8 mouse cellular contexts compared by ENCODE assay signal in genomic region chr5:23893864-23894771, GRCm38 (mm10). TPM values are rescaled to one million over a fixed set of nuclear protein-coding genes. Genes with fewer than 3 reads are reported as not detected.
DNase-seq lines count a peak whose midpoint lies in the region; ATAC-seq lines count a peak whose summit lies in the region.

No protein-coding gene starts in this region.

- peak; percentile 98 for DNase-seq in heart, adult 11 months
- peak; percentile 19 to 23 for DNase-seq in gastrocnemius, postnatal 36 days
- DNase-seq in layer of hippocampus, adult 9-11 months = peak; percentile 82
- peak; percentile 37 for DNase-seq in monocyte, adult 2 months (ENCODE audit: low read depth in 1 of 2, low spot score in 2 of 2)
- DNase-seq in retina, embryonic 14.5 days (ENCODE audit: low spot score) = no peak
- no peak for DNase-seq in thymus, postnatal 14 days

- no peaks in the 10 kb centered on the region for H3K36me3 ChIP-seq in heart, embryonic 11.5 days (ENCODE audit: control insufficient read depth, insufficient read depth, low read length)

- intact Hi-C loops in gastrocnemius, postnatal 36 days (cut with DNase I) = no loop called here

- whole genome bisulfite sequencing in heart, embryonic 11.5 days (ENCODE audit: insufficient replicate concordance) = 65% methylated on average over 11 of the region's 11 CpGs

- no peaks in the 10 kb centered on the region for H3K4me1 ChIP-seq in heart, embryonic 11.5 days (ENCODE audit: control insufficient read depth, insufficient read depth, low read length)

- H3K9me3 ChIP-seq in heart, embryonic 11.5 days (replicated peaks; ENCODE audit: control insufficient read depth, low read length) = no peaks in the 10 kb centered on the region

- H3K27ac ChIP-seq in heart, embryonic 11.5 days (ENCODE audit: low read depth, low read length) = no peak overlapping the region

- H3K4me3 ChIP-seq in heart, embryonic 11.5 days (ENCODE audit: low read depth, low read length) = no peak overlapping the region

- no peaks in the 10 kb centered on the region for H3K27me3 ChIP-seq in heart, embryonic 11.5 days (ENCODE audit: control insufficient read depth, insufficient read depth, low read length)

- H3K4me2 ChIP-seq in heart, embryonic 11.5 days = no peak overlapping the region

- no peak for ATAC-seq in heart, embryonic 11.5 days (replicated peaks; ENCODE audit: insufficient number of reproducible peaks, low FRiP score, low TSS enrichment)
- peak; percentile 95 for ATAC-seq in activated CD4-positive, CD25-positive, alpha-beta regulatory T cell, adult 4 months

- no peak overlapping the region for H3K9ac ChIP-seq in heart, embryonic 11.5 days (ENCODE audit: low read depth, low read length)

RNA-seq across cellular contexts. Expression of gene Tomm7, which starts 50.2 kb away (rescaled TPM):
- 96.8 and 98.6 TPM in 2 replicates for polyA plus RNA-seq in heart, embryonic 11.5 days (2014; fragmentation: Nextera tagmentation; extraction: Ambion mirVana)
- 100 to 1,000 TPM in 1 of 2 experiments, 10 to 100 TPM in 1; 78.4 to 114 TPM for polyA plus RNA-seq in activated CD4-positive, CD25-positive, alpha-beta regulatory T cell, adult 4 months (2017; shearing (Covaris generic))
- 10 to 100 TPM; 55.3 to 57.3 TPM for total RNA-seq in gastrocnemius, postnatal 36 days (2021)

Comparison
In these comparisons a context has a peak if more than half of its experiments do, and no peak if none do; other contexts are left out.
1. DNase-seq: peak in heart, adult 11 months (single experiment), gastrocnemius, postnatal 36 days (2 of 2), layer of hippocampus, adult 9-11 months (single experiment) and monocyte, adult 2 months (2 of 2); none in retina, embryonic 14.5 days (single experiment) and thymus, postnatal 14 days (single experiment).